Mouse (Mus musculus) testis, adult 2 months (tissue): ENCODE data around the gene Cpn1. TPM values are rescaled to one million over a fixed set of nuclear protein-coding genes. Genes with fewer than 3 reads are reported as not detected.

Experiments
- H3K27ac ChIP-seq: fragments of 200-500 bp; 2 replicates; pipeline ENCODE4 v1.5.1; 2012; ENCODE audit warnings: low read depth, low read length; ENCODE audit not compliant: control insufficient read depth, insufficient read depth
- H3K27me3 ChIP-seq: fragments of 200-500 bp; 2 replicates; pipeline ENCODE4 v1.6.1; 2012; ENCODE audit warnings: mild to moderate bottlenecking, low read length, moderate library complexity; ENCODE audit not compliant: control insufficient read depth, insufficient read depth
- H3K36me3 ChIP-seq: fragments of 200-500 bp; 2 replicates; pipeline ENCODE4 v1.6.1; 2012; ENCODE audit warnings: mild to moderate bottlenecking, low read length; ENCODE audit not compliant: control insufficient read depth, insufficient read depth
- H3K4me1 ChIP-seq: fragments of 200-500 bp; 2 replicates; pipeline ENCODE4 v1.6.1; 2012; ENCODE audit warnings: low read length; ENCODE audit not compliant: control insufficient read depth, insufficient read depth
- H3K4me3 ChIP-seq: fragments of 200-500 bp; 2 replicates; pipeline ENCODE4 v1.5.1; 2012; ENCODE audit warnings: low read depth, mild to moderate bottlenecking, low read length, moderate library complexity, mixed read lengths; ENCODE audit not compliant: control insufficient read depth
- CTCF ChIP-seq: fragments of 200-500 bp; IDR thresholded peaks from 2 replicates; pipeline ENCODE4 v1.5.1; 2012; ENCODE audit warnings: low read depth, mild to moderate bottlenecking, inconsistent platforms, low read length, moderate library complexity; ENCODE audit not compliant: control insufficient read depth, insufficient read depth, insufficient replicate concordance
- POLR2A ChIP-seq: fragments of 200-500 bp; IDR thresholded peaks from 2 replicates; pipeline ENCODE4 v1.6.1; 2012; ENCODE audit warnings: low read depth, mild to moderate bottlenecking, inconsistent platforms, low read length, moderate library complexity; ENCODE audit not compliant: control insufficient read depth
- polyA plus RNA-seq: library from polyadenylated mRNA; depleted of rRNA; stranded (reverse); fragments of >200 nt; gene quantifications from 2 replicates; pipeline ENCODE4 v1.2.3, GENCODE M21; 2012; rRNA removed

The Cpn1 gene
- polyA plus RNA-seq, 1 experiment = 6.5 TPM

GRCm38 (mm10) chr19:43906492-43906891, 79.9 kb downstream of the Cpn1 start:
- Histone ChIP-seq H3K27ac (no peak overlapping the region), H3K27me3 (no peaks in the 10 kb centered on the region), H3K4me3 (no peak overlapping the region), H3K4me1 (no peaks in the 10 kb centered on the region), H3K36me3 (no peaks in the 10 kb centered on the region)
- TF ChIP-seq POLR2A (no peak), CTCF (no peak)

Other genes starting within 250 kb of the Cpn1 start
- gene Cutc, start 233.6 kb downstream of the Cpn1 start, polyA plus RNA-seq = 20.8 and 26.1 TPM in 2 replicates
- gene Cox15, start 233.6 kb downstream of the Cpn1 start, polyA plus RNA-seq = 4.0 and 5.5 TPM in 2 replicates
- gene Abcc2, start 204.4 kb downstream of the Cpn1 start, polyA plus RNA-seq = 0.17 and 0.33 TPM in 2 replicates
- gene Dnmbp, start 46.4 kb downstream of the Cpn1 start, polyA plus RNA-seq = 10.0 and 10.7 TPM in 2 replicates
- gene Cyp2c23, start 42.7 kb upstream of the Cpn1 start, polyA plus RNA-seq = 0.85 and 1.1 TPM in 2 replicates
- gene Erlin1, start 83.2 kb upstream of the Cpn1 start, polyA plus RNA-seq = 24.3 and 27.8 TPM in 2 replicates
- gene Chuk, start 120.9 kb upstream of the Cpn1 start, polyA plus RNA-seq = 11.8 and 18.3 TPM in 2 replicates
- 6.8 and 6.9 TPM in 2 replicates for gene Cwf19l1, start 149.3 kb upstream of the Cpn1 start, polyA plus RNA-seq
- 44.8 and 48.6 TPM in 2 replicates for gene Bloc1s2, start 159.9 kb upstream of the Cpn1 start, polyA plus RNA-seq
- gene Pkd2l1, start 205.9 kb upstream of the Cpn1 start, polyA plus RNA-seq = 9.2 and 11.5 TPM in 2 replicates
- gene Scd3, start 216.7 kb upstream of the Cpn1 start, polyA plus RNA-seq = 7.1 and 9.0 TPM in 2 replicates